Comparison of ENCODE assay signal across 9 mouse cellular contexts in the genomic region with DNA sequence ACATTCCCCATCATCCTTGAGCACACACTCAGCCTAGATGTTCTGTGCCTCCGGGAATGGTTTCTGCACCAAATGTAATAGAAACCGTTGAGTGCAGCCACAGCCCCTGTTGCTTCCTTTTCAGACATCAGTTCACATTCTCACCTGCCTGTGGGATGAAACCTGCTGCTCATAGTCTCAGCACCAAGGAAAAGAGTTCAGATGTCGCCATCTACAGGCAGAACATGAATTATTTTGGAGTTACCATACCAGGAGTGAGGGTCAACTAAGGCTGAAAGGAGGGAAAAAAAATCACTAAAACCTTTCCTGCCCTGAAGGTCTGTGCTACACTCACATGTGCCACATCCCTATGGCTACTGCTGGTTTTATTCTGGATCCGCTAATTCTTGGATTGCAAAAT.
A peak's percentile ranks its signal among the peaks of the same experiment; 100 is the strongest.
DNase-seq lines count a peak whose midpoint lies in the region; ATAC-seq lines count a peak whose summit lies in the region.
"Had no signal": no experiment of that assay in that cellular context is flagged by ENCODE, and none has a peak within 500 bp of the region (broad histone marks: within the 10 kb centered on the region; RNA-seq: fewer than 3 reads in every experiment).

No protein-coding gene starts in this region.

- WGBS in hindbrain, embryonic 14.5 days: 42% methylated on average over 4 of the region's 4 CpGs

- no peak overlapping the region for H3K9ac ChIP-seq in hindbrain, embryonic 14.5 days

- H3K27me3 ChIP-seq in hindbrain, embryonic 14.5 days (ENCODE audit: control insufficient read depth, insufficient read depth, low read length): no peaks in the 10 kb centered on the region

- H3K27ac ChIP-seq in hindbrain, embryonic 14.5 days: no peak overlapping the region

- ATAC-seq in hindbrain, embryonic 14.5 days (ENCODE audit: low FRiP score): 0 out of 2 replicates have a peak, but pooled peaks have one; percentile 34

- no peak overlapping the region for H3K4me3 ChIP-seq in hindbrain, embryonic 14.5 days (replicated peaks; ENCODE audit: low read length)

- H3K36me3 ChIP-seq in hindbrain, embryonic 14.5 days (replicated peaks; ENCODE audit: control insufficient read depth, insufficient read depth): no peaks in the 10 kb centered on the region

- DNase-seq in kidney, adult 9 months: peak; percentile 10
- no peak for DNase-seq in kidney, adult 18-20 months
- DNase-seq in 416B (ENCODE audit: low read depth) (peak; percentile 43), adipocyte (ENCODE audit: low spot score) (peak; percentile 47)
- peak; percentile 72 for DNase-seq in hindbrain, embryonic 14.5 days (ENCODE audit: low spot score)
- DNase-seq in testis, postnatal 10 days (ENCODE audit: low spot score): no peak
- no peak for DNase-seq in adrenal gland, postnatal 36 days
- no peak for DNase-seq in frontal cortex, postnatal 14 days (ENCODE audit: low spot score in 2 of 2)
- DNase-seq: gastrocnemius, postnatal 10 days had no signal

- no peaks in the 10 kb centered on the region for H3K9me3 ChIP-seq in hindbrain, embryonic 14.5 days (ENCODE audit: control insufficient read depth, low read length)

- no peak overlapping the region for H3K4me2 ChIP-seq in hindbrain, embryonic 14.5 days (replicated peaks)

- H3K4me1 ChIP-seq in hindbrain, embryonic 14.5 days (replicated peaks; ENCODE audit: control insufficient read depth, insufficient read depth, low read length): no peaks in the 10 kb centered on the region

Comparison
In these comparisons a context has a peak if more than half of its experiments do, and no peak if none do; other contexts are left out.
1. DNase-seq: peak in kidney, adult 9 months (single experiment), 416B (single experiment), adipocyte (single experiment) and hindbrain, embryonic 14.5 days (single experiment); none in kidney, adult 18-20 months (single experiment), testis, postnatal 10 days (single experiment), adrenal gland, postnatal 36 days (0 of 2) and frontal cortex, postnatal 14 days (0 of 2).